Mouse (Mus musculus) heart, adult 2 months (tissue): Measurements from ENCODE around the gene Fam25c. TPM values are rescaled to one million over a fixed set of nuclear protein-coding genes. Genes with fewer than 3 reads are reported as not detected.
A peak's percentile ranks its signal among the peaks of the same experiment; 100 is the strongest.

Source experiments
- DNase-seq, 2 experiments: peaks; one replicate each; pipeline ENCODE4 v3.0.0; 2021
- H3K27ac ChIP-seq: fragments of 200-600 bp; 2 replicates; pipeline ENCODE4 v1.8.1; 2022
- H3K27me3 ChIP-seq: fragments of 200-500 bp; 2 replicates; pipeline ENCODE4 v1.6.1; 2012; ENCODE audit warnings: mild to moderate bottlenecking, low read length, inconsistent platforms, mixed read lengths; ENCODE audit not compliant: control insufficient read depth, insufficient read depth
- H3K36me3 ChIP-seq: fragments of 200-500 bp; 2 replicates; pipeline ENCODE4 v1.6.1; 2012; ENCODE audit warnings: low read length, inconsistent platforms; ENCODE audit not compliant: control insufficient read depth, insufficient read depth
- H3K4me1 ChIP-seq: fragments of 200-500 bp; 2 replicates; pipeline ENCODE4 v1.6.1; 2011; ENCODE audit warnings: low read length; ENCODE audit not compliant: control insufficient read depth, insufficient read depth
- H3K4me3 ChIP-seq: fragments of 200-600 bp; 2 replicates; pipeline ENCODE4 v1.8.1; 2022
- H3K79me2 ChIP-seq: fragments of 200-500 bp; replicated peaks from 2 replicates; pipeline ENCODE4 v1.6.1; 2012; ENCODE audit warnings: mild to moderate bottlenecking, inconsistent platforms, low read length, moderate library complexity, mixed read lengths; ENCODE audit not compliant: control insufficient read depth, insufficient read depth
- H3K9ac ChIP-seq: fragments of 200-500 bp; 2 replicates; pipeline ENCODE4 v1.6.1; 2012; ENCODE audit warnings: low read depth, mild to moderate bottlenecking, control low read depth, inconsistent platforms, low read length, mixed read lengths
- CTCF ChIP-seq: fragments of 200-600 bp; IDR thresholded peaks from 2 replicates; pipeline ENCODE4 v1.8.1; 2022; ENCODE audit warnings: antibody characterized with exemption, mild to moderate bottlenecking, moderate library complexity
- EP300 ChIP-seq: fragments of 200-500 bp; IDR thresholded peaks from 2 replicates; pipeline ENCODE4 v1.6.1; 2011; ENCODE audit warnings: low read depth, low read length, control low read depth; ENCODE audit not compliant: insufficient read depth
- POLR2A ChIP-seq: fragments of 200-500 bp; IDR thresholded peaks from 2 replicates; pipeline ENCODE4 v1.6.1; 2011; ENCODE audit warnings: mild to moderate bottlenecking, low read depth, low read length, control low read depth; ENCODE audit not compliant: insufficient read depth
- WGBS: fragments of 180-500 bp; shearing (Covaris S2); methylation state at CpG from one replicate; pipeline ENCODE4 v1.1.7; 2018; 5-methylcytosine and 5-hydroxymethylcytosine counted together
- intact Hi-C: fragments of 180-260 bp; cut with DNase I; formaldehyde crosslinking; loops from one replicate; pipeline ENCODE4 v1.15.1; 2025
- polyA plus RNA-seq: library from polyadenylated mRNA; depleted of rRNA; stranded (reverse); fragments of >200 nt; gene quantifications from 2 replicates; pipeline ENCODE4 v1.2.3, GENCODE M21; 2012
- total RNA-seq, 2 experiments: library from RNA; stranded (reverse); gene quantifications; 2 replicates each; pipeline ENCODE4 v1.2.3; 2021

Gene Fam25c
- total and polyA plus RNA-seq, 3 experiments: not detected

- TF ChIP-seq POLR2A (no peak), EP300 (no peak), CTCF (no peak)
- Histone ChIP-seq H3K27me3 (no peaks in the 10 kb centered on the region), H3K27ac (no peak overlapping the region), H3K9ac (no peak overlapping the region), H3K36me3 (peaks cover under 1% of the 10 kb centered on the region; the same call in 1 of the 2 replicates), H3K79me2 (no peaks in the 10 kb centered on the region), H3K4me1 (no peaks in the 10 kb centered on the region), H3K4me3 (no peak overlapping the region)
- intact Hi-C loops: no loop called here
- WGBS: 89% methylated on average over 5 of the region's 5 CpGs
- no peak for DNase-seq
Observed at GRCm38 (mm10) chr14:34347084-34347483, 8.1 kb downstream of the Fam25c start.

GRCm38 (mm10) chr14:34345771-34346566, 9.3 kb downstream of the Fam25c start:
- intact Hi-C loops: no loop called here
- WGBS: 68% methylated on average over 12 of the region's 12 CpGs
- Histone ChIP-seq H3K9ac (no peak overlapping the region), H3K4me3 (no peak overlapping the region), H3K27ac (no peak overlapping the region), H3K4me1 (no peaks in the 10 kb centered on the region), H3K27me3 (no peaks in the 10 kb centered on the region), H3K36me3 (peaks cover 3% of the 10 kb centered on the region), H3K79me2 (no peaks in the 10 kb centered on the region)
- TF ChIP-seq POLR2A (no peak), CTCF (peak; percentile 32)
- DNase-seq: no peak

- no peak overlapping the region for H3K27ac ChIP-seq
- no peaks in the 10 kb centered on the region for H3K4me1 ChIP-seq
- no peaks in the 10 kb centered on the region for H3K27me3 ChIP-seq
- TF ChIP-seq EP300 (no peak), CTCF (no peak), POLR2A (no peak)
- H3K4me3 ChIP-seq: no peak overlapping the region
- WGBS: 91% methylated on average over 5 of the region's 5 CpGs
- intact Hi-C loops: no loop called here
- H3K9ac ChIP-seq: no peak overlapping the region
- no peaks in the 10 kb centered on the region for H3K79me2 ChIP-seq
- peaks cover 7% of the 10 kb centered on the region for H3K36me3 ChIP-seq
- no peak for DNase-seq
Observed at GRCm38 (mm10) chr14:34344361-34344760, 10.9 kb downstream of the Fam25c start.

DNA sequence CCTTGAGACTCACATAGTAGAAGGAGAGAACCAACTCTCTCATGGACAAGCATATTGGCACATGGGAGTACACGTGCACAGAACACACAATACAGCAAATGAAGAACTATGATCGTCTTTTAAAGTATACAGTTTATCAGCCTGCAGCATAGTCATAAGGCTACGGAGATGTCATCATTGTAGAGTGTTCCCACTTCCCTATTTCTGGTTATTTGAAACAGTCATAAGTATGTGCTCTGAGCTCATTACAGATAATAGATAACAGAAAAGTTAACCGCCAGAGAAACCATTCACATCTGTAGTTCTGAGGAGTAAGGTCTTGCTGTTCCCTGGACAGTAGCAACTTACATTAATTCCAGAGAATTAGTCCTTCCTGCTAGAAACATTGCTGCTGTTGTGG, 12.2 kb downstream of the Fam25c start:
- intact Hi-C loops: no loop called here
- WGBS: 82% methylated on average over 4 of the region's 4 CpGs
- peaks cover 7% of the 10 kb centered on the region for H3K36me3 ChIP-seq
- DNase-seq: no peak
- H3K27ac ChIP-seq: no peak overlapping the region
- H3K27me3 ChIP-seq: no peaks in the 10 kb centered on the region
- H3K4me3 ChIP-seq: no peak overlapping the region
- no peaks in the 10 kb centered on the region for H3K79me2 ChIP-seq
- no peaks in the 10 kb centered on the region for H3K4me1 ChIP-seq
- H3K9ac ChIP-seq: no peak overlapping the region
- TF ChIP-seq EP300: no peak
- TF ChIP-seq POLR2A: no peak
- TF ChIP-seq CTCF: no peak

- TF ChIP-seq CTCF: no peak
- TF ChIP-seq POLR2A: no peak
- TF ChIP-seq EP300: no peak
- no peaks in the 10 kb centered on the region for H3K4me1 ChIP-seq
- H3K27ac ChIP-seq: no peak overlapping the region
- no peak overlapping the region for H3K4me3 ChIP-seq
- intact Hi-C loops: no loop called here
- no peak for DNase-seq
- H3K27me3 ChIP-seq: no peaks in the 10 kb centered on the region
- WGBS: 78% methylated on average over 4 of the region's 4 CpGs
- no peak overlapping the region for H3K9ac ChIP-seq
- H3K79me2 ChIP-seq: no peaks in the 10 kb centered on the region
- peaks cover 7% of the 10 kb centered on the region for H3K36me3 ChIP-seq
Observed at GRCm38 (mm10) chr14:34341993-34342392, 13.2 kb downstream of the Fam25c start.

DNA sequence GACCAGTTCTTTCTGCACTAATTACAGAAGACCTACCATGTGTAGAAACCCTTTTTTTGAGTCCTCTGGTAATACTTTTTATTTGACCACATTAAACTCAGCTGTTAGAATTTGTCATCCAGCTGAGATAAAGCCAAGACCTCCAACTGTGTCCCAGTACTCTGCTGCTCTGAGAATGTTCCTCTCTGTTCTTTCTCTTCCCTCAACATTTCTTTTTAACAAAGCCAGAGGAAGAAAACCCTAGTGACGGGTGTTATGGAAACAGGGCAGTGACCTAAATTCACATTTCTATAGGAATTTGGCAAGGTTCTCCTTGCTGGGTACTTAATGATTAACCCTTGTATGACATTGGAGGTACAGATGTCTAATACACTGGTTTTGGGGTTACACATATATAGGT, 15.8 kb downstream of the Fam25c start:
- WGBS: 67% methylated on average over 1 of the region's 1 CpGs
- intact Hi-C loops: no loop called here
- Histone ChIP-seq H3K79me2 (no peaks in the 10 kb centered on the region), H3K27ac (no peak overlapping the region), H3K9ac (no peak overlapping the region), H3K27me3 (no peaks in the 10 kb centered on the region), H3K4me3 (no peak overlapping the region), H3K36me3 (peaks cover 7% of the 10 kb centered on the region), H3K4me1 (no peaks in the 10 kb centered on the region)
- DNase-seq: no peak
- no peak for TF ChIP-seq EP300
- TF ChIP-seq CTCF: no peak
- no peak for TF ChIP-seq POLR2A
